Mouse (Mus musculus): ENCODE results near the gene Cutal. TPM values are rescaled to one million over a fixed set of nuclear protein-coding genes. Genes with fewer than 3 reads are reported as not detected.

The Cutal gene
- polyA plus RNA-seq, 1 experiment from 2014 or later, result 0.26 TPM

- Histone ChIP-seq H3K4me2 (no peak overlapping the region), H3K9me3 (no peaks in the 10 kb centered on the region), H3K27ac (no peak overlapping the region), H3K4me1 (no peaks in the 10 kb centered on the region), H3K27me3 (replicated peaks) (no peaks in the 10 kb centered on the region), H3K9ac (no peak overlapping the region), H3K4me3 (no peak overlapping the region), H3K36me3 (replicated peaks) (no peaks in the 10 kb centered on the region)
- WGBS, result 74% methylated on average over 11 of the region's 11 CpGs
- no peak for ATAC-seq (replicated peaks)
Measured at GRCm38 (mm10) chr2:34941061-34941675, 67.0 kb downstream of the Cutal start.

Other genes starting within 250 kb of the Cutal start
- gene Gapvd1, start 119.2 kb upstream of the Cutal start, polyA plus RNA-seq (2015; fragmentation: Nextera tagmentation; extraction: Ambion mirVana), result 112 and 123 TPM in 2 replicates
- 418 and 429 TPM in 2 replicates for gene Hspa5, start 102.4 kb upstream of the Cutal start, polyA plus RNA-seq (2015; fragmentation: Nextera tagmentation; extraction: Ambion mirVana)
- gene Rabepk, start 74.5 kb upstream of the Cutal start, polyA plus RNA-seq (2015; fragmentation: Nextera tagmentation; extraction: Ambion mirVana), result 23.2 and 24.5 TPM in 2 replicates
- gene Fbxw2, start 48.1 kb upstream of the Cutal start, polyA plus RNA-seq (2015; fragmentation: Nextera tagmentation; extraction: Ambion mirVana), result 102 and 107 TPM in 2 replicates
- 0.17 TPM in 1 of 2 replicates, not detected in the other for gene Gm34653, start 41.4 kb upstream of the Cutal start, polyA plus RNA-seq (2015; fragmentation: Nextera tagmentation; extraction: Ambion mirVana)
- gene Psmd5, start 572 bp downstream of the Cutal start, polyA plus RNA-seq (2015; fragmentation: Nextera tagmentation; extraction: Ambion mirVana), result 101 and 102 TPM in 2 replicates
- 1.5 and 2.1 TPM in 2 replicates for gene Phf19, start 39.6 kb downstream of the Cutal start, polyA plus RNA-seq (2015; fragmentation: Nextera tagmentation; extraction: Ambion mirVana)
- gene Traf1, start 87.4 kb downstream of the Cutal start, polyA plus RNA-seq (2015; fragmentation: Nextera tagmentation; extraction: Ambion mirVana), result 3.6 and 3.8 TPM in 2 replicates
- gene Hc, start 187.0 kb downstream of the Cutal start, polyA plus RNA-seq (2015; fragmentation: Nextera tagmentation; extraction: Ambion mirVana), result 1.1 and 1.2 TPM in 2 replicates
- gene AI182371, start 227.1 kb downstream of the Cutal start, polyA plus RNA-seq (2015; fragmentation: Nextera tagmentation; extraction: Ambion mirVana), result 0.32 and 0.74 TPM in 2 replicates
- 10.5 and 10.8 TPM in 2 replicates for gene Cntrl, start 235.1 kb downstream of the Cutal start, polyA plus RNA-seq (2015; fragmentation: Nextera tagmentation; extraction: Ambion mirVana)